Mouse (Mus musculus) midbrain, embryonic 16.5 days (tissue): ENCODE data around the gene Scap. TPM values are rescaled to one million over a fixed set of nuclear protein-coding genes. Genes with fewer than 3 reads are reported as not detected.
A peak's percentile ranks its signal among the peaks of the same experiment; 100 is the strongest.
"Not testable (repeated sequence)": the region's sequence is repeated elsewhere in the genome, so short reads cannot be mapped to it uniquely, and the experiment has no call there.

ENCODE experiments used
- ATAC-seq: fragments of 200-750 bp; cut with Nextera tagmentation; 2 replicates; pipeline ENCODE4 v1.8.0; 2017; ENCODE audit warnings: moderate TSS enrichment
- H3K27ac ChIP-seq: fragments of 300-500 bp; sonication (generic); 2 replicates; pipeline ENCODE4 v1.5.1; 2014; ENCODE audit warnings: mild to moderate bottlenecking, low read length, mixed read lengths
- H3K27me3 ChIP-seq: fragments of 300-500 bp; sonication (generic); 2 replicates; pipeline ENCODE4 v1.6.1; 2014; ENCODE audit warnings: low read depth, low read length, mixed read lengths; ENCODE audit not compliant: control insufficient read depth, insufficient read depth
- H3K36me3 ChIP-seq: fragments of 300-500 bp; sonication (generic); 2 replicates; pipeline ENCODE4 v1.6.1; 2014; ENCODE audit warnings: mild to moderate bottlenecking, low read length, moderate library complexity, mixed read lengths; ENCODE audit not compliant: control insufficient read depth, insufficient read depth
- H3K4me1 ChIP-seq: fragments of 300-500 bp; sonication (generic); 2 replicates; pipeline ENCODE4 v1.6.1; 2014; ENCODE audit warnings: mild to moderate bottlenecking, low read length, mixed read lengths; ENCODE audit not compliant: control insufficient read depth, insufficient read depth
- H3K4me2 ChIP-seq: fragments of 300-500 bp; sonication (generic); 2 replicates; pipeline ENCODE4 v1.6.1; 2014; ENCODE audit warnings: mild to moderate bottlenecking, low read length, mixed read lengths
- H3K4me3 ChIP-seq: fragments of 300-500 bp; sonication (generic); 2 replicates; pipeline ENCODE4 v1.5.1; 2014; ENCODE audit warnings: low read depth, mild to moderate bottlenecking, low read length, moderate library complexity, mixed read lengths
- H3K9ac ChIP-seq: fragments of 300-500 bp; sonication (generic); 2 replicates; pipeline ENCODE4 v1.6.1; 2014; ENCODE audit warnings: low read depth, low read length, mixed read lengths
- H3K9me3 ChIP-seq: fragments of 300-500 bp; sonication (generic); replicated peaks from 2 replicates; pipeline ENCODE4 v1.6.1; 2014; ENCODE audit warnings: mild to moderate bottlenecking, low read length, mixed read lengths; ENCODE audit not compliant: control insufficient read depth, poor library complexity, severe bottlenecking
- WGBS: fragments of 180-500 bp; shearing (Covaris S2); extraction: QIAGEN DNeasy Blood & Tissue Kit; methylation state at CpG from one replicate; pipeline ENCODE4 v1.1.7; 2014; 5-methylcytosine and 5-hydroxymethylcytosine counted together
- polyA plus RNA-seq: library from polyadenylated mRNA; unstranded; fragments of >200 nt; fragmentation: Nextera tagmentation; extraction: Ambion mirVana; gene quantifications from 2 replicates; pipeline ENCODE4 v1.2.1, GENCODE M21; 2015

Gene Scap
- polyA plus RNA-seq, 1 experiment from 2014 or later: 64.5 TPM

- Histone ChIP-seq H3K4me3 (no peak overlapping the region), H3K9me3 (no peaks in the 10 kb centered on the region), H3K27me3 (no peaks in the 10 kb centered on the region), H3K27ac (no peak overlapping the region), H3K36me3 (no peaks in the 10 kb centered on the region), H3K4me2 (no peak overlapping the region), H3K4me1 (no peaks in the 10 kb centered on the region; the same call in 1 of the 2 replicates), H3K9ac (no peak overlapping the region)
- ATAC-seq: no peak
- 83% methylated on average over 2 of the region's 2 CpGs for WGBS
Observed at GRCm38 (mm10) chr9:110328178-110328577, 4.9 kb upstream of the Scap start.

- no peak overlapping the region for H3K27ac ChIP-seq
- peaks cover 4% of the 10 kb centered on the region for H3K4me1 ChIP-seq
- H3K9ac ChIP-seq: no peak overlapping the region
- H3K9me3 ChIP-seq: no peaks in the 10 kb centered on the region
- no peak for ATAC-seq
- H3K4me2 ChIP-seq: no peak overlapping the region
- no peak overlapping the region for H3K4me3 ChIP-seq
- 69% methylated on average over 5 of the region's 5 CpGs for WGBS
- no peaks in the 10 kb centered on the region for H3K36me3 ChIP-seq
- H3K27me3 ChIP-seq: no peaks in the 10 kb centered on the region
Observed at GRCm38 (mm10) chr9:110328946-110329630, 4.0 kb upstream of the Scap start.

GRCm38 (mm10) chr9:110329655-110330054 lies 3.4 kb upstream of the Scap start:
- H3K9ac ChIP-seq: no peak overlapping the region
- no peak for ATAC-seq
- WGBS: 82% methylated on average over 21 of the region's 21 CpGs

GRCm38 (mm10) chr9:110330341-110330740 lies 2.7 kb upstream of the Scap start:
- Histone ChIP-seq H3K9ac (no peak overlapping the region), H3K4me2 (no peak overlapping the region), H3K4me3 (no peak overlapping the region), H3K27me3 (no peaks in the 10 kb centered on the region), H3K36me3 (no peaks in the 10 kb centered on the region), H3K4me1 (peaks cover 14% of the 10 kb centered on the region), H3K9me3 (no peaks in the 10 kb centered on the region), H3K27ac (no peak overlapping the region)
- no peak for ATAC-seq
- WGBS: 54% methylated on average over 6 of the region's 6 CpGs

More at GRCm38 (mm10) chr9:110329655-110330054, 3.4 kb upstream of the Scap start:
- H3K36me3 ChIP-seq: no peaks in the 10 kb centered on the region
- no peak overlapping the region for H3K4me3 ChIP-seq
- no peaks in the 10 kb centered on the region for H3K27me3 ChIP-seq
- no peak overlapping the region for H3K4me2 ChIP-seq
- H3K9me3 ChIP-seq: no peaks in the 10 kb centered on the region
- no peak overlapping the region for H3K27ac ChIP-seq
- peaks cover 9% of the 10 kb centered on the region for H3K4me1 ChIP-seq

- H3K9ac ChIP-seq, H3K9me3 ChIP-seq, H3K4me3 ChIP-seq, H3K36me3 ChIP-seq, H3K27me3 ChIP-seq, H3K4me2 ChIP-seq, H3K27ac ChIP-seq, ATAC-seq: not testable (repeated sequence)
- 93% methylated on average over 4 of the region's 5 CpGs for WGBS
- peaks cover 15% of the 10 kb centered on the region for H3K4me1 ChIP-seq
Observed at GRCm38 (mm10) chr9:110330913-110331312, 2.2 kb upstream of the Scap start.

GRCm38 (mm10) chr9:110333896-110334259 lies 790 bp downstream of the Scap start:
- peak; percentile 44 for ATAC-seq
- peaks cover 15% of the 10 kb centered on the region for H3K4me1 ChIP-seq
- H3K36me3 ChIP-seq: no peaks in the 10 kb centered on the region
- H3K27me3 ChIP-seq: no peaks in the 10 kb centered on the region
- no peak overlapping the region for H3K27ac ChIP-seq
- no peaks in the 10 kb centered on the region for H3K9me3 ChIP-seq
- H3K4me2 ChIP-seq: peak overlapping the region; percentile 92
- H3K9ac ChIP-seq: peak overlapping the region; percentile 72
- 13% methylated on average over 12 of the region's 12 CpGs for WGBS
- peak overlapping the region; percentile 69 for H3K4me3 ChIP-seq

- H3K27me3 ChIP-seq: no peaks in the 10 kb centered on the region
- no peak overlapping the region for H3K4me3 ChIP-seq
- WGBS: 72% methylated on average over 8 of the region's 8 CpGs
- H3K9me3 ChIP-seq: no peaks in the 10 kb centered on the region
- H3K9ac ChIP-seq: 0 out of 2 replicates have a peak overlapping the region, but pooled peaks have one; percentile 4
- ATAC-seq: no peak
- H3K4me2 ChIP-seq: no peak overlapping the region
- no peak overlapping the region for H3K27ac ChIP-seq
- peaks cover 15% of the 10 kb centered on the region for H3K4me1 ChIP-seq
- H3K36me3 ChIP-seq: no peaks in the 10 kb centered on the region
Observed at GRCm38 (mm10) chr9:110334849-110335248, 1.8 kb downstream of the Scap start.

GRCm38 (mm10) chr9:110340037-110340750 lies 7.1 kb downstream of the Scap start:
- Histone ChIP-seq H3K4me2 (no peak overlapping the region), H3K4me1 (peaks cover 2% of the 10 kb centered on the region; the same call in 1 of the 2 replicates), H3K27me3 (no peaks in the 10 kb centered on the region), H3K9me3 (no peaks in the 10 kb centered on the region), H3K9ac (no peak overlapping the region), H3K27ac (no peak overlapping the region), H3K36me3 (no peaks in the 10 kb centered on the region), H3K4me3 (no peak overlapping the region)
- WGBS: 90% methylated on average over 5 of the region's 5 CpGs
- no peak for ATAC-seq

- Histone ChIP-seq H3K36me3 (no peaks in the 10 kb centered on the region), H3K4me3 (no peak overlapping the region), H3K4me2 (no peak overlapping the region), H3K27me3 (no peaks in the 10 kb centered on the region), H3K9ac (no peak overlapping the region), H3K27ac (no peak overlapping the region), H3K4me1 (no peaks in the 10 kb centered on the region), H3K9me3 (no peaks in the 10 kb centered on the region)
- WGBS: 83% methylated on average over 8 of the region's 8 CpGs
- ATAC-seq: no peak
Observed at GRCm38 (mm10) chr9:110342008-110342407, 8.9 kb downstream of the Scap start.
